Mouse (Mus musculus): ENCODE results near the gene Tmem56.

The Tmem56 gene

GRCm38 (mm10) chr3:121282998-121283397 is at the start of gene Tmem56:
Gene Tmem56, minus strand, starts transcription at chr3:121283098.
- no peak for DNase-seq (ENCODE audit: low read depth, low spot score)

- no peak for DNase-seq (ENCODE audit: low read depth, low spot score)
Observed at GRCm38 (mm10) chr3:121330244-121330646, 47.3 kb upstream of the Tmem56 start.

GRCm38 (mm10) chr3:121329647-121330046 is 46.7 kb upstream of the Tmem56 start:
- DNase-seq (ENCODE audit: low read depth, low spot score), result no peak

- DNase-seq (ENCODE audit: low read depth, low spot score), result no peak
Observed at GRCm38 (mm10) chr3:121327406-121327805, 44.5 kb upstream of the Tmem56 start.

- peak; percentile 54 for DNase-seq (ENCODE audit: low read depth, low spot score)
Observed at GRCm38 (mm10) chr3:121323371-121323770, 40.5 kb upstream of the Tmem56 start.

GRCm38 (mm10) chr3:121320896-121321295 is 38.0 kb upstream of the Tmem56 start:
- peak; percentile 43 for DNase-seq (ENCODE audit: low read depth, low spot score)

- no peak for DNase-seq (ENCODE audit: low read depth, low spot score)
Observed at GRCm38 (mm10) chr3:121319906-121320305, 37.0 kb upstream of the Tmem56 start.

GRCm38 (mm10) chr3:121315498-121315897 is 32.6 kb upstream of the Tmem56 start:
- no peak for DNase-seq (ENCODE audit: low read depth, low spot score)

GRCm38 (mm10) chr3:121314149-121314548 is 31.3 kb upstream of the Tmem56 start:
- no peak for DNase-seq (ENCODE audit: low read depth, low spot score)

GRCm38 (mm10) chr3:121312979-121313378 is 30.1 kb upstream of the Tmem56 start:
- no peak for DNase-seq (ENCODE audit: low read depth, low spot score)

GRCm38 (mm10) chr3:121312426-121312825 is 29.5 kb upstream of the Tmem56 start:
- no peak for DNase-seq (ENCODE audit: low read depth, low spot score)

GRCm38 (mm10) chr3:121309896-121310714 is 27.2 kb upstream of the Tmem56 start:
- no peak for DNase-seq (ENCODE audit: low read depth, low spot score)

- DNase-seq (ENCODE audit: low read depth, low spot score), result no peak
Observed at GRCm38 (mm10) chr3:121309429-121309828, 26.5 kb upstream of the Tmem56 start.

GRCm38 (mm10) chr3:121308935-121309334 is 26.0 kb upstream of the Tmem56 start:
- DNase-seq (ENCODE audit: low read depth, low spot score), result no peak

- DNase-seq (ENCODE audit: low read depth, low spot score), result peak; percentile 91
Observed at GRCm38 (mm10) chr3:121307532-121308234, 24.8 kb upstream of the Tmem56 start.

- DNase-seq (ENCODE audit: low read depth, low spot score), result no peak
Observed at GRCm38 (mm10) chr3:121306641-121307040, 23.7 kb upstream of the Tmem56 start.

- DNase-seq (ENCODE audit: low read depth, low spot score), result no peak
Observed at GRCm38 (mm10) chr3:121294200-121294599, 11.3 kb upstream of the Tmem56 start.

- DNase-seq (ENCODE audit: low read depth, low spot score), result peak; percentile 99
Observed at GRCm38 (mm10) chr3:121291560-121292258, 8.8 kb upstream of the Tmem56 start, which contains the start of gene Alg14. Gene Alg14, plus strand, starts transcription at chr3:121291773.

GRCm38 (mm10) chr3:121291225-121291559 is 8.3 kb upstream of the Tmem56 start:
- no peak for DNase-seq (ENCODE audit: low read depth, low spot score)

GRCm38 (mm10) chr3:121290681-121291080 is 7.8 kb upstream of the Tmem56 start:
- DNase-seq (ENCODE audit: low read depth, low spot score), result no peak

GRCm38 (mm10) chr3:121287151-121287550 is 4.3 kb upstream of the Tmem56 start:
- no peak for DNase-seq (ENCODE audit: low read depth, low spot score)

GRCm38 (mm10) chr3:121285219-121285618 is 2.3 kb upstream of the Tmem56 start:
- DNase-seq (ENCODE audit: low read depth, low spot score), result no peak

All from ZHBTc4 (cell line).